Mouse (Mus musculus) kidney, adult 2 months (tissue): Measurements from ENCODE around the gene Bax. TPM values are rescaled to one million over a fixed set of nuclear protein-coding genes. Genes with fewer than 3 reads are reported as not detected.
"Not testable (repeated sequence)": the region's sequence is repeated elsewhere in the genome, so short reads cannot be mapped to it uniquely, and the experiment has no call there.

Source experiments
- DNase-seq: peaks from one replicate; pipeline ENCODE4 v3.0.0; 2021
- H3K27ac ChIP-seq: fragments of 200-500 bp; 2 replicates; pipeline ENCODE4 v1.5.1; 2012; ENCODE audit warnings: low read depth, low read length, control low read depth, inconsistent platforms; ENCODE audit not compliant: insufficient read depth
- H3K27me3 ChIP-seq: fragments of 200-500 bp; replicated peaks from 2 replicates; pipeline ENCODE4 v1.6.1; 2012; ENCODE audit warnings: mild to moderate bottlenecking, moderate library complexity, low read length, inconsistent platforms; ENCODE audit not compliant: control insufficient read depth, insufficient read depth
- H3K36me3 ChIP-seq: fragments of 200-500 bp; 2 replicates; pipeline ENCODE4 v1.6.1; 2012; ENCODE audit warnings: mild to moderate bottlenecking, moderate library complexity, low read length, inconsistent platforms; ENCODE audit not compliant: control insufficient read depth, insufficient read depth
- H3K4me1 ChIP-seq: fragments of 200-500 bp; 2 replicates; pipeline ENCODE4 v1.6.1; 2011; ENCODE audit warnings: low read length; ENCODE audit not compliant: control insufficient read depth, insufficient read depth
- H3K4me3 ChIP-seq: fragments of 200-500 bp; 2 replicates; pipeline ENCODE4 v1.5.1; 2011; ENCODE audit warnings: mild to moderate bottlenecking, low read depth, low read length, control low read depth; ENCODE audit not compliant: insufficient read depth
- CTCF ChIP-seq: fragments of 200-500 bp; conservative IDR thresholded peaks from 2 replicates; pipeline ENCODE4 v1.5.1; 2011; ENCODE audit warnings: low read depth, mild to moderate bottlenecking, control low read depth, low read length, moderate library complexity, mixed read lengths; ENCODE audit not compliant: insufficient read depth, insufficient read length
- POLR2A ChIP-seq: fragments of 200-500 bp; IDR thresholded peaks from one replicate; pipeline ENCODE4 v1.6.1; 2011; ENCODE audit warnings: low read depth, low read length, control low read depth
- WGBS: fragments of 180-500 bp; shearing (Covaris S2); methylation state at CpG from one replicate; pipeline ENCODE4 v1.1.7; 2018; 5-methylcytosine and 5-hydroxymethylcytosine counted together
- polyA plus RNA-seq: library from polyadenylated mRNA; depleted of rRNA; stranded (reverse); fragments of >200 nt; gene quantifications from 2 replicates; pipeline ENCODE4 v1.2.3, GENCODE M21; 2012

Gene Bax
- polyA plus RNA-seq, 1 experiment = 104 TPM

GRCm38 (mm10) chr7:45467090-45467670 lies 482 bp upstream of the Bax start:
- no peak for DNase-seq
- Histone ChIP-seq H3K27ac (no peak overlapping the region), H3K36me3 (no peaks in the 10 kb centered on the region), H3K27me3 (no peaks in the 10 kb centered on the region), H3K4me3 (peak overlapping the region; percentile 32), H3K4me1 (peaks cover 7% of the 10 kb centered on the region)
- TF ChIP-seq POLR2A (no peak), CTCF (no peak)
- WGBS = 40% methylated on average over 7 of the region's 7 CpGs

- Histone ChIP-seq H3K27ac (no peak overlapping the region), H3K4me3 (peak overlapping the region; percentile 65), H3K36me3 (no peaks in the 10 kb centered on the region), H3K27me3 (no peaks in the 10 kb centered on the region), H3K4me1 (peaks cover 17% of the 10 kb centered on the region)
- no peak; the same call in 1 of the 2 replicates for TF ChIP-seq CTCF
- TF ChIP-seq POLR2A = no peak
- DNase-seq = peak; percentile 56
- WGBS = 56% methylated on average over 9 of the region's 9 CpGs
Measured at GRCm38 (mm10) chr7:45465549-45465948, 1.1 kb downstream of the Bax start.

GRCm38 (mm10) chr7:45465112-45465511 lies 1.6 kb downstream of the Bax start:
- 94% methylated on average over 12 of the region's 12 CpGs for WGBS
- no peak for TF ChIP-seq POLR2A
- no peak for TF ChIP-seq CTCF
- DNase-seq = no peak
- Histone ChIP-seq H3K27ac (no peak overlapping the region), H3K4me1 (peaks cover 18% of the 10 kb centered on the region), H3K27me3 (no peaks in the 10 kb centered on the region), H3K4me3 (no peak overlapping the region), H3K36me3 (no peaks in the 10 kb centered on the region)

GRCm38 (mm10) chr7:45463987-45464778 lies 2.5 kb downstream of the Bax start:
- Histone ChIP-seq H3K4me1 (peaks cover 18% of the 10 kb centered on the region), H3K27me3 (no peaks in the 10 kb centered on the region), H3K4me3 (no peak overlapping the region), H3K36me3 (no peaks in the 10 kb centered on the region), H3K27ac (no peak overlapping the region)
- no peak for TF ChIP-seq CTCF
- no peak for TF ChIP-seq POLR2A
- DNase-seq = peak; percentile 36
- WGBS = 83% methylated on average over 7 of the region's 7 CpGs

- not testable (repeated sequence) for H3K27ac ChIP-seq, H3K36me3 ChIP-seq, H3K27me3 ChIP-seq, H3K4me3 ChIP-seq, DNase-seq
- H3K4me1 ChIP-seq = peaks cover 18% of the 10 kb centered on the region
- WGBS = 76% methylated on average over 4 of the region's 4 CpGs
Measured at GRCm38 (mm10) chr7:45462868-45463267, 3.8 kb downstream of the Bax start.

- H3K27me3 ChIP-seq = no peaks in the 10 kb centered on the region
- no peak overlapping the region for H3K27ac ChIP-seq
- H3K36me3 ChIP-seq = peaks cover 11% of the 10 kb centered on the region
- H3K4me3 ChIP-seq = no peak overlapping the region
- H3K4me1 ChIP-seq = peaks cover 23% of the 10 kb centered on the region
- no peak for DNase-seq
- 89% methylated on average over 4 of the region's 4 CpGs for WGBS
- no peak for TF ChIP-seq POLR2A
- no peak for TF ChIP-seq CTCF
Measured at GRCm38 (mm10) chr7:45462325-45462724, 4.4 kb downstream of the Bax start.

GRCm38 (mm10) chr7:45461781-45462180 lies 4.9 kb downstream of the Bax start:
- Histone ChIP-seq H3K36me3 (peaks cover 11% of the 10 kb centered on the region), H3K4me1 (peaks cover 23% of the 10 kb centered on the region), H3K27ac (peak overlapping the region; percentile 60; the same call in 1 of the 2 replicates), H3K4me3 (no peak overlapping the region), H3K27me3 (no peaks in the 10 kb centered on the region)
- no peak for DNase-seq
- TF ChIP-seq CTCF = no peak
- WGBS = 84% methylated on average over 4 of the region's 4 CpGs

GRCm38 (mm10) chr7:45461326-45461725 lies 5.4 kb downstream of the Bax start:
- no peaks in the 10 kb centered on the region for H3K27me3 ChIP-seq
- H3K27ac ChIP-seq = peak overlapping the region; percentile 95
- peaks cover 11% of the 10 kb centered on the region for H3K36me3 ChIP-seq
- peaks cover 26% of the 10 kb centered on the region for H3K4me1 ChIP-seq
- no peak for DNase-seq
- TF ChIP-seq CTCF (no peak), POLR2A (no peak)
- WGBS = 45% methylated on average over 5 of the region's 5 CpGs
- H3K4me3 ChIP-seq = peak overlapping the region; percentile 19; the same call in 1 of the 2 replicates
